Mouse (Mus musculus): ENCODE data around the gene Ctsd.

DNA sequence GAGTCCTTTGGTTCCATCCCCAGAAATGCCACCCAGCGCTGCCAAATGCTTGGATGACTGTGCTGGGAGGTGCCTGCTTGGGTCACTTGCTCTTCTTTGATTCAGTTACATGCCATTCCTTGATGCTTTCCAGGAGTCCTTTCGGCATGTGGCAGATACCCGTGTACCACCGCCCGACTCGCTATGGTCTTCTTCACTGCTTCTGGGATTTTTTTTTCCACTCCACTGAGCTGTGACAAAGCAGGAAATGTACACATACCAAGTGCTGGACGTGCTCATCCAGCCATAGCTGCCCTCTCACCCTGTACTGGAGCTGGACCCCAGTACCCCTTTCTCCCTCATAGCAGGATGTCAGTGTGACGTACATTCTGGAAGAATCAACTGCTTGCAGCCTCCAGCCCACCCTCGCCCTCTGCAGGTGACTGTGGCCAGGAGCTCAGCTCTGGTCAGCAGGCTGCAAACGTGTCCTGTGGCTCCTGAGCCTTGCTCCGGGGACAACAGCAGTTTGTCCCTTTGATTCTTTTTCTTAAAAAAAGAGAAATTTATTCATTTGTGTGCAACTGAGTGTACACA, 37.9 kb upstream of the Ctsd start:
- no peak for TF ChIP-seq POLR2AphosphoS5 (IDR thresholded peaks at IDR 0.05; ENCODE audit: insufficient replicate concordance, low read depth, low read length)
- TF ChIP-seq CTCF (IDR thresholded peaks at IDR 0.05; ENCODE audit: low read depth, low read length): no peak
- TF ChIP-seq GATA1 (IDR thresholded peaks at IDR 0.05; ENCODE audit: borderline replicate concordance, low read length): no peak
